Mouse (Mus musculus): ENCODE data around the gene Kif6. TPM values are rescaled to one million over a fixed set of nuclear protein-coding genes. Genes with fewer than 3 reads are reported as not detected.

The Kif6 gene
- polyA plus RNA-seq, 1 experiment: not detected

- H3K4me3 ChIP-seq (ENCODE audit: insufficient read depth, low read length): no peak overlapping the region
- no peak overlapping the region for H3K27ac ChIP-seq (ENCODE audit: insufficient read depth, low read depth, low read length)
- no peak for TF ChIP-seq POLR2A (IDR thresholded peaks at IDR 0.05; ENCODE audit: borderline replicate concordance, low read depth, low read length)
- no peaks in the 10 kb centered on the region for H3K4me1 ChIP-seq (ENCODE audit: control insufficient read depth, insufficient read depth, low read length)
Observed at GRCm38 (mm10) chr17:49793965-49794364, 179.0 kb downstream of the Kif6 start.

GRCm38 (mm10) chr17:49795241-49795640 lies 180.3 kb downstream of the Kif6 start:
- TF ChIP-seq POLR2A (IDR thresholded peaks at IDR 0.05; ENCODE audit: borderline replicate concordance, low read depth, low read length) (no peak), CTCF (IDR thresholded peaks at IDR 0.05; ENCODE audit: low read depth, low read length) (no peak)
- Histone ChIP-seq H3K4me3 (ENCODE audit: insufficient read depth, low read length) (no peak overlapping the region), H3K4me1 (ENCODE audit: control insufficient read depth, insufficient read depth, low read length) (no peaks in the 10 kb centered on the region), H3K27ac (ENCODE audit: insufficient read depth, low read depth, low read length) (no peak overlapping the region)

- no peak overlapping the region for H3K27ac ChIP-seq (ENCODE audit: insufficient read depth, low read depth, low read length)
- H3K4me3 ChIP-seq (ENCODE audit: insufficient read depth, low read length): no peak overlapping the region
- TF ChIP-seq CTCF (IDR thresholded peaks at IDR 0.05; ENCODE audit: low read depth, low read length): no peak
- TF ChIP-seq POLR2A (IDR thresholded peaks at IDR 0.05; ENCODE audit: borderline replicate concordance, low read depth, low read length): no peak
- H3K4me1 ChIP-seq (ENCODE audit: control insufficient read depth, insufficient read depth, low read length): no peaks in the 10 kb centered on the region
Observed at GRCm38 (mm10) chr17:49796116-49796515, 181.2 kb downstream of the Kif6 start.

- no peaks in the 10 kb centered on the region for H3K4me1 ChIP-seq (ENCODE audit: control insufficient read depth, insufficient read depth, low read length)
- H3K4me3 ChIP-seq (ENCODE audit: insufficient read depth, low read length): no peak overlapping the region
- no peak overlapping the region for H3K27ac ChIP-seq (ENCODE audit: insufficient read depth, low read depth, low read length)
- TF ChIP-seq POLR2A (IDR thresholded peaks at IDR 0.05; ENCODE audit: borderline replicate concordance, low read depth, low read length): no peak
- no peak for TF ChIP-seq CTCF (IDR thresholded peaks at IDR 0.05; ENCODE audit: low read depth, low read length)
Observed at GRCm38 (mm10) chr17:49799168-49799567, 184.2 kb downstream of the Kif6 start.

GRCm38 (mm10) chr17:49800157-49800556 lies 185.2 kb downstream of the Kif6 start:
- Histone ChIP-seq H3K4me1 (ENCODE audit: control insufficient read depth, insufficient read depth, low read length) (no peaks in the 10 kb centered on the region), H3K27ac (ENCODE audit: insufficient read depth, low read depth, low read length) (no peak overlapping the region), H3K4me3 (ENCODE audit: insufficient read depth, low read length) (no peak overlapping the region)
- no peak for TF ChIP-seq POLR2A (IDR thresholded peaks at IDR 0.05; ENCODE audit: borderline replicate concordance, low read depth, low read length)

- no peak for TF ChIP-seq CTCF (IDR thresholded peaks at IDR 0.05; ENCODE audit: low read depth, low read length)
- no peak for TF ChIP-seq POLR2A (IDR thresholded peaks at IDR 0.05; ENCODE audit: borderline replicate concordance, low read depth, low read length)
- H3K4me3 ChIP-seq (ENCODE audit: insufficient read depth, low read length): no peak overlapping the region
- H3K27ac ChIP-seq (ENCODE audit: insufficient read depth, low read depth, low read length): no peak overlapping the region
- no peaks in the 10 kb centered on the region for H3K4me1 ChIP-seq (ENCODE audit: control insufficient read depth, insufficient read depth, low read length)
Observed at GRCm38 (mm10) chr17:49807461-49807860, 192.5 kb downstream of the Kif6 start.

- Histone ChIP-seq H3K27ac (ENCODE audit: insufficient read depth, low read depth, low read length) (no peak overlapping the region), H3K4me1 (ENCODE audit: control insufficient read depth, insufficient read depth, low read length) (no peaks in the 10 kb centered on the region), H3K4me3 (ENCODE audit: insufficient read depth, low read length) (no peak overlapping the region)
- TF ChIP-seq POLR2A (IDR thresholded peaks at IDR 0.05; ENCODE audit: borderline replicate concordance, low read depth, low read length) (no peak), CTCF (IDR thresholded peaks at IDR 0.05; ENCODE audit: low read depth, low read length) (no peak)
Observed at GRCm38 (mm10) chr17:49808712-49809343, 193.9 kb downstream of the Kif6 start.

- H3K4me3 ChIP-seq (ENCODE audit: insufficient read depth, low read length): no peak overlapping the region
- no peaks in the 10 kb centered on the region for H3K4me1 ChIP-seq (ENCODE audit: control insufficient read depth, insufficient read depth, low read length)
- no peak overlapping the region for H3K27ac ChIP-seq (ENCODE audit: insufficient read depth, low read depth, low read length)
- TF ChIP-seq POLR2A (IDR thresholded peaks at IDR 0.05; ENCODE audit: borderline replicate concordance, low read depth, low read length) (no peak), CTCF (IDR thresholded peaks at IDR 0.05; ENCODE audit: low read depth, low read length) (no peak)
Observed at GRCm38 (mm10) chr17:49813893-49814640, 199.1 kb downstream of the Kif6 start.

GRCm38 (mm10) chr17:49816067-49816565 lies 201.2 kb downstream of the Kif6 start:
- H3K4me3 ChIP-seq (ENCODE audit: insufficient read depth, low read length): no peak overlapping the region
- no peak overlapping the region for H3K27ac ChIP-seq (ENCODE audit: insufficient read depth, low read depth, low read length)
- H3K4me1 ChIP-seq (ENCODE audit: control insufficient read depth, insufficient read depth, low read length): no peaks in the 10 kb centered on the region
- TF ChIP-seq POLR2A (IDR thresholded peaks at IDR 0.05; ENCODE audit: borderline replicate concordance, low read depth, low read length): no peak
- TF ChIP-seq CTCF (IDR thresholded peaks at IDR 0.05; ENCODE audit: low read depth, low read length): no peak

- TF ChIP-seq POLR2A (IDR thresholded peaks at IDR 0.05; ENCODE audit: borderline replicate concordance, low read depth, low read length): no peak
- no peak for TF ChIP-seq CTCF (IDR thresholded peaks at IDR 0.05; ENCODE audit: low read depth, low read length)
- no peaks in the 10 kb centered on the region for H3K4me1 ChIP-seq (ENCODE audit: control insufficient read depth, insufficient read depth, low read length)
- no peak overlapping the region for H3K27ac ChIP-seq (ENCODE audit: insufficient read depth, low read depth, low read length)
- no peak overlapping the region for H3K4me3 ChIP-seq (ENCODE audit: insufficient read depth, low read length)
Observed at GRCm38 (mm10) chr17:49816703-49817102, 201.8 kb downstream of the Kif6 start.

Measured in bone marrow macrophage, adult 2 months (primary cell).